Mouse (Mus musculus): ENCODE measurements at regions not wholly inside any gene's neighbourhood (a gene's known extent, or its start where the extent isn't known, plus 50 kb on each side); places are given as distances from the start of the nearest gene placed in this dataset.

DNA sequence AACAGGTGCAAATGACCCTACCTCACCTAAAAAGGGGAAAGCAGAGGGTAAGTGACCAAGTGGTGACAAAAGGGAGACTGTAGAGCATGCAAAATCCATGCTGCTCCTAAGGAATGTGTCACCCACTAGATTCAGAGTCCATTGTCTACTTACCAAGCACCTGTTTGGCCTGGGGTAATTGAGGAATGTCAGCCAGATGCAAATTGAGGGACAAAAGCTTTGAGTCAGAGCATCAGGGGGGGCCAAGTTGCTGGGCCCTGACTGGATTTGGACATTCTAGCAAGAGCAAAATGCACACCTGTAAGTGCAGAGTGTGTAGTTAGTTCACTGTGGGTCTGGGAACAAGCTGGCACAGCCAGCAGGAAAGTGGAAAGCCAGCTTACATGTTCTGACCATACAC is 2783.6 kb downstream of the Gm37988 start:
- DNase-seq (ENCODE audit: low spot score in 2 of 2): no peak

Data from right cerebral cortex, postnatal 10 days (tissue).